Mouse (Mus musculus) c-Kit-negative CD71-positive TER-119-positive erythroid progenitor cells, embryonic 14.5 days (primary cell): ENCODE measurements around the gene Dlg2.
"Not testable (repeated sequence)": the region's sequence is repeated elsewhere in the genome, so short reads cannot be mapped to it uniquely, and the experiment has no call there.

Experiments used
- DNase-seq: peaks from one replicate; pipeline ENCODE4 v3.0.0-alpha.2; 2013; ENCODE audit warnings: low read depth, low spot score

The Dlg2 gene

DNA sequence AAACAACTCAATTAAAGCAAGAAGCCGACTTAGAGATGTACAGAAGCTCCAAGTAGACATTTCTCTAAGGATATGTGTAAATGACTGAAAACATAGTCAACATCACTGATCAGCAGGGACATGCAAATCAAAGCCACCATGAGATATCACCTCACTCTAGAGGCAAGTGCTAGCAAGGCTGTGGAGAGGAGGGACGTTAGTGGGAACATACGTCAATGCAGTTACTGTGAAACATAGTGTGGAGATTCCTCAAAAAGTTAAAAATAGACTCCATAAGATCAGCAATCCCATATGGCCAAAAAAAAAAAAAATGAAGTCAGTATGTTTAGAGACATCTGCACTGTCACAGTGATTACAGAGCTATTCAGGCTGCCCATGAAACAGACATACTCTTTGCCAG lies 349.2 kb downstream of the Dlg2 start:
- DNase-seq = no peak

- DNase-seq = no peak
These were observed 364.8 kb downstream of the Dlg2 start for GRCm38 (mm10) chr7:90841276-90841675.

GRCm38 (mm10) chr7:90843345-90844293 lies 367.1 kb downstream of the Dlg2 start:
- no peak for DNase-seq

DNA sequence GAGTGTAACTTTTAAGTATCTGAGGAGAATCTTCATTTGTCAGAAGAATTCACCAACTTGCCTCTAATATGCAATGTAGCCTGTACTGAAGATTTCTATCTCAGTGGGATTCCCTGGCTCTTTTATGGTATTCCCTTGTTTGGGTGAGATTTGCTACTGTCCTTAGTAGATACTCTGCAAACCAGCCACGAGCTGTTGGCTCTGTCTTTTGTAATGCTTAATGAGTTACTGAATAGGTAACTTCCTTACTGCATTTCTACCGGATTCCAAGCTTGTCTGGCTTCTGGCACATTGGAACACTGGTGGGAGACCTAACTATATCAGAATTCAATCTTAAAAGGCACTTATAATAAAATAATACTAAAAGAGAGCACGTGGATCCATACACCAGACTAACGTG lies 400.3 kb downstream of the Dlg2 start:
- not testable (repeated sequence) for DNase-seq

GRCm38 (mm10) chr7:90882740-90883139 lies 406.3 kb downstream of the Dlg2 start:
- DNase-seq = no peak

- no peak for DNase-seq
These were observed 410.0 kb downstream of the Dlg2 start for GRCm38 (mm10) chr7:90886396-90887006.

DNA sequence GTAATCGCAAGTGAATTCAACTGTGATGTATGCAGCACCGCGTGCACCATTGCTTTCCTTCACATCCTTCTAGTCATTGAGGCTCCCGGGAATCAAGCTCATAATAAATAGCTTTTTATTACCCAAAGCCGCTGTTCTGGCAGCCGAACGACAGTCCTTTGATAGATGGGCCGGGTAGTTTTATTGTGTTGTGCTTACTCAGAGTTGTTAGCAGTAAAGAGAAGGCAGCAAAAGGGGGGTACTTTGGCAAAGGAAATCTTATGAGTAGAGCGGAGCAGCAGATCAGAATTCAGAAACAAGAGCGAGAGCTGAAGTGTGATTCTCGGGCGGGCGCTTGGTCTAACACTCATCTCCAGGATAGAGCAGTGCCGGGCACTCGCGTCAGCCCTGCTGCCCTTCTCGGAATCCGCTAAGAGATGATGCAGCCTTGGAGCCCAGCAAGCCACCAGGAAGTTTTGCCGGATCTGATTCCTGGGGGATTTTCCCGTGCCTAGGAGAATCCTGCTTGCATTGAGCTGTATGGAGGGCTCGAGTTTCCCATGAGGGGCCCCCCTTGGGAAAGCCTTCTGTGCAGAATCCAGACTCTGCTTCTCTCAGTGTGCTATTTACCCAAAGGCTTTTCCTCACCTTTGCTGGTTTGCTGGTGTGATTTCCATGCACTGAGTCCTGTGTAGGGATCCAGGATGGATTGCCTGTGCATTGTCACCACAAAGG lies 410.7 kb downstream of the Dlg2 start:
- no peak for DNase-seq

DNA sequence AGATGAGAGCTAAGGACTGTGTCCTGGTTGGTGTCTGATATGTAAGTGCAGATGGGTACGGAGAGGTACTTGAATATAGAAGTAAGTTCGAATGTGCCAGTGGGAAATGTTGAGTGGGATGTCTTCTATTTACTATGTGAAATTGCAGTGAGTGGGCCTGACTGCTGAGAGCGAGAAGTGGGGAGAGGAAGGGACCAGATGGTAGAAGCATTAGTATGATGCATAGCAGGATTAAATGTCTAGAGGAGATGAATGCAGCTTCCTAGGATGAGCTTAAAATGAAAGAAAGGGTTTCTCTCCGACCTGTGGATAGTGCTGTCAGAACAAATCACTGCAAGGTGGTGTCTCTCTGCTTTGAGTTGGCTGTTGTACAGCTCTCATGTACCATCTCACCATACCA lies 451.0 kb downstream of the Dlg2 start:
- no peak for DNase-seq

- DNase-seq = no peak
These were observed 464.3 kb downstream of the Dlg2 start for GRCm38 (mm10) chr7:90940726-90941125.

DNA sequence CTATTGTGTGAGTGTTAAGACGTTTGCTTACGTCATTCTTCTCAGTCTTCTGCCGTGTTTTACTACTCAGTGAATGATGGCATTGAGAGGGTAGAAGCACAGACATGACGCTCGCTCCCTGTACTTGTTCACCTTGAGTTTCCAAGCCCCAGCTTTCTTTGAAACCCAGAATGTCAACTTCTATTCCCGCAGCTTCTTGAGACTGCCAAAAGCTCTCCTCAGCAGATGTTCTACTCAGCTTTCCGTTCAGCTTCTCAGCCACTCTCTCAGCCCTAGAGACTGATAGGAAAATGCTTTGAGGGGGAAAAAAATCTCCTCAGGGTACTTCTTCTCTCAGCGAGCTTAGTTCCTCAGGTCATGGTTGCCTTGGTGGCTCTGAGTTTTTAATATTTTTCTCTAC lies 470.6 kb downstream of the Dlg2 start:
- no peak for DNase-seq

GRCm38 (mm10) chr7:90949212-90949611 lies 472.7 kb downstream of the Dlg2 start:
- DNase-seq = no peak

DNA sequence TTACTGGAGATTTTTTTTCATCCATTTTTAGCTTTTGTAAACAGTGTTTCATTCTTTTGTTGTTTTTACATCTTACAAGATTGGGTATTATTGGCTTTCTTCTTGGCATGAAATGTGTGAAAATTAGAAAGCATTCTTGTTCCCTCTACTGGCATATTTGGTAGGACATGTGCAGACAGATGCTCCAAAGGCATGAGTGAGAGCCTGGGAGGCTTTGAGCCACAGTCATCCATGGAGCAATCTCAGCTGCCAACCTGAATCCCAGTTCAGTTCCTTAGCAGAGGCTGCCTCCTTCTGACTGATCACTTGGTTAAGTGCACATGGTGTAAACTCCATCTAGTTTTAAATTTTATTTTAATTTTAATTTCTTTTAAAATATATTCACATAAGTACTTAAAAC lies 500.8 kb downstream of the Dlg2 start:
- DNase-seq = no peak

DNA sequence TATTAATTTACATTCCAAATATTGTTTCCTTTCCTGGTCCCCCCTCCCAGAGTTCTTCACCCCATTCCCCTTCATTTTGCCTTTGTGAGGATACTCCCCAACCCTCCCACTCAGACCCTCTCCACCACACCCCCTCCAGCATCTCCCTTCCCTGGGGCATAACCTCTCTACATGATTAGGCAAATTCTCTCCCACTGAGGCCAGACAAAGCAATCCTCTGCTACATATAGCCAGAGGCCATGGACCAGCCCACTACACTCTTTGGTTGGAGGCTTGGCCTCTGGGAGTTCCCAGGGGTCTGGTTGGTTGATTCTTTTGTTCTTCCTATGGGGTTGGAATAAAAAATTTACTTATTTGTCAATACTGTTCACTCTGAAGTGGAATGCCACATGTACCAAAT lies 505.6 kb downstream of the Dlg2 start:
- DNase-seq = no peak

DNA sequence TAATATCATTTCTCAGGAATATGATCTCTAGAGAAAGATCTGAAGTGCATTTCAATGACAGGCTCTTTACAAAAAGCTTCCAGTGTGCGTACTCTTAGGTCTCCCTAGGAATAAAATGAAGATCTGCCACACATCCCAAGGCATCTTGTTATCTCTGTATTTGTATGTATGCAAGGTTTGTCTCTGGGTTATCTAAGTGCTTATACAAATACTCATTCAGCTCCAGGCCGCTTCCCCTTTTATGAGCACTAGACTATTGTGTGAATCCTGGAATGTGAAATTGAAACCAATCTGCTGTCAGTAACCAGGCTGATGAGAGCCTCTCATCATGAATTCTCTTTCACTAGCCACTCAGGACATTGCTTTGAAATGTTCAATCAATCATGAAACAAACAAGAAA lies 534.2 kb downstream of the Dlg2 start:
- DNase-seq = no peak

- DNase-seq = no peak
These were observed 568.7 kb downstream of the Dlg2 start for GRCm38 (mm10) chr7:91044998-91045741.

GRCm38 (mm10) chr7:91045742-91046098 lies 569.2 kb downstream of the Dlg2 start:
- no peak for DNase-seq

DNA sequence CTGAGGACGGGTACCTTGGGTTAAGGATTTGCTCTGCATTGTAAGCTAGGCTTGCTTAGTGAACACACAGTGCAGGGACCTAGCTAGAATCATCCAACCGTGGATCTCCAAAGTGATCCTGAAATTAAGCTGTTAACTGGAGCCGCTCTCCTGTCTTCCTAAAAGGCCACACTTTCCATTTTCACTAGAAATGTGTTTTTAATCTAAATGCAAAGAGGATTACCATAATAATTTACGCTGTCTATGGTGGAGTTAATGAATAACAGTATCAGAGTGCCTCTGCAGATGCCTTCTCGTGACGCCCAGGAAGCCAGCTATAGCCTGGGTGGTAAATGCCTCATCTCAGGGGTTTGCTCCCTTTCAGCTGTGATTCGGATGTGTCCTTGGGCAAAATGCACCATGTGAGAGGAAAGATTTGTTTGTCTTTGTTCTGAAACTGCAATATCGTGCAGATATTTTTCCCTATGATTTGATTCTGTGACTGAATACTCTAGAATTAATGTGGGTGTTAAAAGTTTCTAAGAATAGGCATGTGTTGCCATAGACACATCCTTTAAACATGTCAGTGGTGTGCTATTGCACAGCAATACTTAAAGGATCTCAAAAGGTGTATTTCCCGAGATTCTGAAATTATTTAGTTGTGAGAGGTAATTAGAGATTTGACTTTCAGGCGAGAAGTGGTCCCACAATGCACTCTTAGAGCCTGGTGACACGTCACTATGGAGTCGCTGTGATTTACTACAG lies 587.0 kb downstream of the Dlg2 start:
- no peak for DNase-seq

- no peak for DNase-seq
These were observed 595.6 kb downstream of the Dlg2 start for GRCm38 (mm10) chr7:91071751-91072707.

DNA sequence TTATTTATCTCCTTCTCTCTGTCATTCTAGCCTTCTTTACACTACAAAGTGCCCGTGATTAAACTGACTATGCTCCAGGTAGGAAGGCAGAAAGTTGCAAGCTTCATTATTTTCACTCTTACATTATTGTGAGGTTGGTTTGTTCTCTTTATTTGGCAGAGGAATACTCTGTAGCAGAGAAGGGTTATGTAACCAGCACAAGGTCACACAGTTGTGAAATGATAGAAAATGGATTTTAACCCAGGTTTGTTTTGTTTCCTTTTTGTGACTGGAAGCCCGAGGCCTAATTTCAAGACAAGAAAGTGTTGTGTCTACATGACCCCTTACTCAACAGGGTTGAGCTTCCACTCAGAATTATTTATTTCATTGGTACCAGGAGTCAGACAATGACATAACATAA lies 609.6 kb downstream of the Dlg2 start:
- no peak for DNase-seq
